ENCODE assay signal across 12 mouse cellular contexts in the genomic region with DNA sequence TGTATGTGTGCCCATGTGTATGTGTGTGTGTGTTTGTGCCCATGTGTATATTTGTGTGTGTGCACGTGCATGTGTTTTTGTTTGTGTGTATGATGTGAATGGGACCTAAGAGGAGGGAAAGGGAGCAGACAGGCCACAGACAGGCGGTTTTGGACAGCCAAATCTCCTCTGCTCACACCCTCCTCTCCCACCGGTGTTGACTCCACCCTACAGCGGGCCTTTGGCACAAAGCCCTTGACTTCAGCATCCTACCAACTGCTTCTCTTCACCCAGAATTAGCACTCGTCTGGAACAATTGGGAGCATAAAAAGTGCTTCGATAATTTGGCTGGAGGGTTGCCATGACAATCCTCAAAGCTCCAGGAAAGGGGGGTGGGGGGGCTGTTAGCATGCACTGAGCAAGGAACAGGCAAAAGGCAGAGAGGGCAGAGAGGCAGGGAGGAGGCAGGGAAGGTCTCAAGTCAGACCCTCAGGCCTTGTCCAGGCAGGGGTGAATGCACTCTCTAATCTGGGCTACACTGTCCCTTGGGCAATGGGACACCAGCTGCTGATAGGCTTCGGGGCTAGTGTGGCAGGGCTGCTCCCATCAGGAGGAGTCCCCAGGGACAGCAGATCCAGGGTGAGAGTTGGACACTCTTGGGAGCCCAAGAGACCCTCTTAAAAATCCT. TPM values are rescaled to one million over a fixed set of nuclear protein-coding genes. Genes with fewer than 3 reads are reported as not detected.
DNase-seq lines count a peak whose midpoint lies in the region; ATAC-seq lines count a peak whose summit lies in the region.
"Had no signal": no experiment of that assay in that cellular context is flagged by ENCODE, and none has a peak within 500 bp of the region (broad histone marks: within the 10 kb centered on the region; RNA-seq: fewer than 3 reads in every experiment).

No protein-coding gene starts in this region.

- no peaks in the 10 kb centered on the region for H3K9me3 ChIP-seq in forebrain, embryonic 13.5 days (replicated peaks)
- H3K9me3 ChIP-seq in kidney, embryonic 16.5 days (ENCODE audit: low read length) = no peaks in the 10 kb centered on the region
- H3K9me3 ChIP-seq: heart, embryonic 15.5 days had no signal

- H3K4me2 ChIP-seq in forebrain, embryonic 13.5 days = peak overlapping the region; percentile 18; the same call in 1 of the 2 replicates
- no peak overlapping the region for H3K4me2 ChIP-seq in kidney, embryonic 16.5 days (replicated peaks; ENCODE audit: low read depth, low read length)
- H3K4me2 ChIP-seq: heart, embryonic 15.5 days had no signal

- H3K36me3 ChIP-seq in forebrain, embryonic 13.5 days (ENCODE audit: poor library complexity, severe bottlenecking) = no peaks in the 10 kb centered on the region
- H3K36me3 ChIP-seq in kidney, embryonic 16.5 days (ENCODE audit: insufficient read depth, low read length) = no peaks in the 10 kb centered on the region
- H3K36me3 ChIP-seq: heart, embryonic 15.5 days had no signal

- 25% methylated on average over 7 of the region's 7 CpGs for WGBS in forebrain, embryonic 13.5 days
- 54% methylated on average over 7 of the region's 7 CpGs for WGBS in kidney, embryonic 16.5 days

- ATAC-seq in forebrain, embryonic 13.5 days = peak; percentile 84
- ATAC-seq in kidney, embryonic 16.5 days (ENCODE audit: low FRiP score, low TSS enrichment) = no peak
- ATAC-seq: liver, postnatal 0 days had no signal

- H3K27ac ChIP-seq in forebrain, embryonic 13.5 days = peak overlapping the region; percentile 63
- H3K27ac ChIP-seq in kidney, embryonic 16.5 days (ENCODE audit: low read length) = no peak overlapping the region
- H3K27ac ChIP-seq: heart, embryonic 15.5 days had no signal

- no peaks in the 10 kb centered on the region for H3K27me3 ChIP-seq in forebrain, embryonic 13.5 days
- H3K27me3 ChIP-seq in kidney, embryonic 16.5 days (ENCODE audit: insufficient read depth, low read length) = no peaks in the 10 kb centered on the region
- H3K27me3 ChIP-seq: heart, embryonic 15.5 days had no signal

- H3K9ac ChIP-seq in forebrain, embryonic 13.5 days = no peak overlapping the region
- no peak overlapping the region for H3K9ac ChIP-seq in kidney, embryonic 16.5 days (replicated peaks; ENCODE audit: low read length)
- H3K9ac ChIP-seq: heart, embryonic 15.5 days; liver, postnatal 0 days had no signal

- DNase-seq in kidney, postnatal 4 days = peak; percentile 22 to 40
- DNase-seq in kidney, postnatal 14 days = no peak
- DNase-seq in cerebellum, adult 9-11 months = peak; percentile 63
- DNase-seq in lung, postnatal 14 days = peak; percentile 60
- no peak for DNase-seq in c-Kit-positive CD71-positive TER-119-positive erythroid progenitor cells, embryonic 14.5 days (ENCODE audit: low spot score)
- DNase-seq in adrenal gland, postnatal 36 days = no peak
- DNase-seq: liver, postnatal 0 days; thymus, postnatal 25 days had no signal

- H3K4me1 ChIP-seq in forebrain, embryonic 13.5 days = peaks cover 20% of the 10 kb centered on the region
- no peaks in the 10 kb centered on the region for H3K4me1 ChIP-seq in kidney, embryonic 16.5 days (ENCODE audit: insufficient read depth, low read length)
- H3K4me1 ChIP-seq: heart, embryonic 15.5 days had no signal

- H3K4me3 ChIP-seq in forebrain, embryonic 13.5 days = no peak overlapping the region
- H3K4me3 ChIP-seq in kidney, embryonic 16.5 days (ENCODE audit: low read length) = no peak overlapping the region
- H3K4me3 ChIP-seq: heart, embryonic 15.5 days had no signal

RNA-seq across cellular contexts. Expression of a gene that starts 7.6 kb away (rescaled TPM):
- polyA plus RNA-seq in forebrain, embryonic 13.5 days (2015; fragmentation: Nextera tagmentation; extraction: Ambion mirVana) = 17.7 and 22.3 TPM in 2 replicates
- 10 to 100 TPM; 30.9 to 72.6 TPM for total RNA-seq in adrenal gland, postnatal 36 days (2021)
- polyA plus RNA-seq in kidney, embryonic 16.5 days (2015; fragmentation: Nextera tagmentation; extraction: Ambion mirVana) = 9.5 and 10.0 TPM in 2 replicates

RNA-seq across cellular contexts. Expression of a gene that starts 31.5 kb away (rescaled TPM):
- not detected in 2 replicates for polyA plus RNA-seq in forebrain, embryonic 13.5 days (2015; fragmentation: Nextera tagmentation; extraction: Ambion mirVana)
- not detected for total RNA-seq in adrenal gland, postnatal 36 days (2021)
- not detected in 2 replicates for polyA plus RNA-seq in kidney, embryonic 16.5 days (2015; fragmentation: Nextera tagmentation; extraction: Ambion mirVana)
- polyA plus RNA-seq: heart, embryonic 15.5 days; large intestine, adult 2 months; liver, postnatal 0 days had no signal

RNA-seq across cellular contexts. Expression of a gene that starts 46.0 kb away (rescaled TPM):
- polyA plus RNA-seq in forebrain, embryonic 13.5 days (2015; fragmentation: Nextera tagmentation; extraction: Ambion mirVana) = 51.8 and 53.2 TPM in 2 replicates
- 10 to 100 TPM; 38.6 to 53.1 TPM for total RNA-seq in adrenal gland, postnatal 36 days (2021)
- polyA plus RNA-seq in kidney, embryonic 16.5 days (2015; fragmentation: Nextera tagmentation; extraction: Ambion mirVana) = 67.3 and 67.5 TPM in 2 replicates

Comparison
In these comparisons a context has a peak if more than half of its experiments do, and no peak if none do; other contexts are left out.
1. DNase-seq: peak in kidney, postnatal 4 days (2 of 2), cerebellum, adult 9-11 months (single experiment) and lung, postnatal 14 days (single experiment); none in kidney, postnatal 14 days (single experiment), c-Kit-positive CD71-positive TER-119-positive erythroid progenitor cells, embryonic 14.5 days (single experiment) and adrenal gland, postnatal 36 days (0 of 2).